Mouse (Mus musculus): ENCODE results near the gene Ctdsp2. TPM values are rescaled to one million over a fixed set of nuclear protein-coding genes. Genes with fewer than 3 reads are reported as not detected.

Ctdsp2 gene
- total and polyA plus RNA-seq, 2 experiments from 2014 or later: 11.2 to 50.1 TPM

GRCm38 (mm10) chr10:126931760-126932139, 46.8 kb upstream of the Ctdsp2 start:
- ATAC-seq (ENCODE audit: low FRiP score) (no peak), DNase-seq (ENCODE audit: low spot score) (no peak)
- no peaks in the 10 kb centered on the region for H3K9me3 ChIP-seq (ENCODE audit: low read length)
- no peak overlapping the region for H3K4me2 ChIP-seq (ENCODE audit: low read depth, low read length, poor library complexity, severe bottlenecking)
- H3K27me3 ChIP-seq (ENCODE audit: insufficient read depth, low read length): no peaks in the 10 kb centered on the region
- no peaks in the 10 kb centered on the region for H3K36me3 ChIP-seq (ENCODE audit: insufficient read depth, low read length)
- TF ChIP-seq CTCF (IDR thresholded peaks at IDR 0.05): no peak
- H3K9ac ChIP-seq (replicated peaks; ENCODE audit: low read length, poor library complexity, severe bottlenecking): no peak overlapping the region
- H3K27ac ChIP-seq (ENCODE audit: low read depth, low read length): peak overlapping the region; percentile 47; the same call in 1 of the 2 replicates
- H3K4me1 ChIP-seq (ENCODE audit: insufficient read depth, low read length): peaks cover 16% of the 10 kb centered on the region
- H3K4me3 ChIP-seq (ENCODE audit: low read depth, low read length): no peak overlapping the region

- no peak for TF ChIP-seq CTCF (IDR thresholded peaks at IDR 0.05)
- H3K4me1 ChIP-seq (ENCODE audit: insufficient read depth, low read length): no peaks in the 10 kb centered on the region
- WGBS: 95% methylated on average over 13 of the region's 13 CpGs
- H3K4me3 ChIP-seq (ENCODE audit: low read depth, low read length): no peak overlapping the region
- H3K36me3 ChIP-seq (ENCODE audit: insufficient read depth, low read length): no peaks in the 10 kb centered on the region
- H3K9me3 ChIP-seq (ENCODE audit: low read length): no peaks in the 10 kb centered on the region
- no peak overlapping the region for H3K9ac ChIP-seq (replicated peaks; ENCODE audit: low read length, poor library complexity, severe bottlenecking)
- ATAC-seq (ENCODE audit: low FRiP score) (no peak), DNase-seq (ENCODE audit: low spot score) (no peak)
- H3K4me2 ChIP-seq (ENCODE audit: low read depth, low read length, poor library complexity, severe bottlenecking): no peak overlapping the region
- no peak overlapping the region for H3K27ac ChIP-seq (ENCODE audit: low read depth, low read length)
- H3K27me3 ChIP-seq (ENCODE audit: insufficient read depth, low read length): no peaks in the 10 kb centered on the region
Observed at GRCm38 (mm10) chr10:126934561-126934960, 44.0 kb upstream of the Ctdsp2 start.

- no peak overlapping the region for H3K27ac ChIP-seq (ENCODE audit: low read depth, low read length)
- no peaks in the 10 kb centered on the region for H3K36me3 ChIP-seq (ENCODE audit: insufficient read depth, low read length)
- no peaks in the 10 kb centered on the region for H3K4me1 ChIP-seq (ENCODE audit: insufficient read depth, low read length)
- ATAC-seq (ENCODE audit: low FRiP score): no peak
- no peak for TF ChIP-seq CTCF (IDR thresholded peaks at IDR 0.05)
- WGBS: 83% methylated on average over 8 of the region's 8 CpGs
- no peaks in the 10 kb centered on the region for H3K27me3 ChIP-seq (ENCODE audit: insufficient read depth, low read length)
- DNase-seq (ENCODE audit: low spot score): no peak
- no peak overlapping the region for H3K4me2 ChIP-seq (ENCODE audit: low read depth, low read length, poor library complexity, severe bottlenecking)
- H3K9me3 ChIP-seq (ENCODE audit: low read length): no peaks in the 10 kb centered on the region
- H3K4me3 ChIP-seq (ENCODE audit: low read depth, low read length): no peak overlapping the region
- no peak overlapping the region for H3K9ac ChIP-seq (replicated peaks; ENCODE audit: low read length, poor library complexity, severe bottlenecking)
Observed at GRCm38 (mm10) chr10:126935121-126935520, 43.4 kb upstream of the Ctdsp2 start.

- Histone ChIP-seq H3K4me1 (ENCODE audit: insufficient read depth, low read length) (no peaks in the 10 kb centered on the region), H3K36me3 (ENCODE audit: insufficient read depth, low read length) (no peaks in the 10 kb centered on the region), H3K9me3 (ENCODE audit: low read length) (no peaks in the 10 kb centered on the region), H3K4me2 (ENCODE audit: low read depth, low read length, poor library complexity, severe bottlenecking) (no peak overlapping the region), H3K9ac (replicated peaks; ENCODE audit: low read length, poor library complexity, severe bottlenecking) (no peak overlapping the region), H3K27me3 (ENCODE audit: insufficient read depth, low read length) (no peaks in the 10 kb centered on the region), H3K27ac (ENCODE audit: low read depth, low read length) (no peak overlapping the region), H3K4me3 (ENCODE audit: low read depth, low read length) (no peak overlapping the region)
- DNase-seq (ENCODE audit: low spot score) (no peak), ATAC-seq (ENCODE audit: low FRiP score) (no peak)
- no peak for TF ChIP-seq CTCF (IDR thresholded peaks at IDR 0.05)
- WGBS: 57% methylated on average over 18 of the region's 18 CpGs
Observed at GRCm38 (mm10) chr10:126935556-126936381, 42.7 kb upstream of the Ctdsp2 start.

GRCm38 (mm10) chr10:126940949-126941348, 37.6 kb upstream of the Ctdsp2 start:
- Histone ChIP-seq H3K9ac (replicated peaks; ENCODE audit: low read length, poor library complexity, severe bottlenecking) (no peak overlapping the region), H3K9me3 (ENCODE audit: low read length) (no peaks in the 10 kb centered on the region), H3K36me3 (ENCODE audit: insufficient read depth, low read length) (no peaks in the 10 kb centered on the region), H3K4me1 (ENCODE audit: insufficient read depth, low read length) (no peaks in the 10 kb centered on the region), H3K27ac (ENCODE audit: low read depth, low read length) (no peak overlapping the region), H3K27me3 (ENCODE audit: insufficient read depth, low read length) (no peaks in the 10 kb centered on the region), H3K4me2 (ENCODE audit: low read depth, low read length, poor library complexity, severe bottlenecking) (no peak overlapping the region), H3K4me3 (ENCODE audit: low read depth, low read length) (no peak overlapping the region)
- no peak for TF ChIP-seq CTCF (IDR thresholded peaks at IDR 0.05)
- 79% methylated on average over 7 of the region's 7 CpGs for WGBS
- DNase-seq (ENCODE audit: low spot score) (no peak), ATAC-seq (ENCODE audit: low FRiP score) (no peak)

- no peak for DNase-seq (ENCODE audit: low spot score)
- H3K4me2 ChIP-seq (ENCODE audit: low read depth, low read length, poor library complexity, severe bottlenecking): no peak overlapping the region
- ATAC-seq (ENCODE audit: low FRiP score): no peak
- H3K27me3 ChIP-seq (ENCODE audit: insufficient read depth, low read length): no peaks in the 10 kb centered on the region; the same call in 1 of the 2 replicates
- no peaks in the 10 kb centered on the region for H3K9me3 ChIP-seq (ENCODE audit: low read length)
- TF ChIP-seq CTCF (IDR thresholded peaks at IDR 0.05): no peak
- 91% methylated on average over 5 of the region's 5 CpGs for WGBS
- no peaks in the 10 kb centered on the region for H3K36me3 ChIP-seq (ENCODE audit: insufficient read depth, low read length)
- H3K4me1 ChIP-seq (ENCODE audit: insufficient read depth, low read length): no peaks in the 10 kb centered on the region
- no peak overlapping the region for H3K4me3 ChIP-seq (ENCODE audit: low read depth, low read length)
- H3K27ac ChIP-seq (ENCODE audit: low read depth, low read length): no peak overlapping the region
- no peak overlapping the region for H3K9ac ChIP-seq (replicated peaks; ENCODE audit: low read length, poor library complexity, severe bottlenecking)
Observed at GRCm38 (mm10) chr10:126945531-126945930, 33.0 kb upstream of the Ctdsp2 start.

Data from midbrain, postnatal 0 days (tissue).